Mouse (Mus musculus): Measurements from ENCODE around the gene Fam187a. TPM values are rescaled to one million over a fixed set of nuclear protein-coding genes. Genes with fewer than 3 reads are reported as not detected.

Fam187a gene
- polyA plus RNA-seq, 1 experiment: not detected

GRCm38 (mm10) chr11:102924557-102925350 is 39.8 kb downstream of the Fam187a start, which contains the start of gene Kif18b:
Kif18b (minus strand) TSS chr11:102925124.
- TF ChIP-seq GATA1 (IDR thresholded peaks at IDR 0.05; ENCODE audit: low read length): no peak

- TF ChIP-seq GATA1 (IDR thresholded peaks at IDR 0.05; ENCODE audit: low read length): no peak
Observed at GRCm38 (mm10) chr11:102925351-102925717, 40.4 kb downstream of the Fam187a start.

- no peak for TF ChIP-seq GATA1 (IDR thresholded peaks at IDR 0.05; ENCODE audit: low read length)
Observed at GRCm38 (mm10) chr11:102930672-102931071, 45.7 kb downstream of the Fam187a start.

- TF ChIP-seq GATA1 (IDR thresholded peaks at IDR 0.05; ENCODE audit: low read length): no peak
Observed at GRCm38 (mm10) chr11:102936272-102936671, 51.3 kb downstream of the Fam187a start.

Other genes starting within 250 kb of the Fam187a start
- gene Meioc, start 221.5 kb upstream of the Fam187a start, polyA plus RNA-seq (2012): not detected in 2 replicates
- gene Ccdc43, start 187.4 kb upstream of the Fam187a start, polyA plus RNA-seq (2012): 8.3 and 11.0 TPM in 2 replicates
- gene Adam11, start 123.7 kb upstream of the Fam187a start, polyA plus RNA-seq (2012): not detected in 2 replicates
- not detected in 2 replicates for gene Gjc1, start 65.5 kb upstream of the Fam187a start, polyA plus RNA-seq (2012)
- not detected in 2 replicates for gene Higd1b, start 49.3 kb upstream of the Fam187a start, polyA plus RNA-seq (2012)
- gene Eftud2, start 4.2 kb upstream of the Fam187a start, polyA plus RNA-seq (2012): 364 and 388 TPM in 2 replicates
- gene Ccdc103, start 4.0 kb upstream of the Fam187a start, polyA plus RNA-seq (2012): 0.13 and 0.24 TPM in 2 replicates
- gene Gfap, start 15.7 kb downstream of the Fam187a start, polyA plus RNA-seq (2012): 0.02 TPM in 1 of 2 replicates, not detected in the other
- gene Kif18b, start 40.0 kb downstream of the Fam187a start, polyA plus RNA-seq (2012): 32.8 and 39.4 TPM in 2 replicates
- not detected in 2 replicates for gene C1ql1, start 61.5 kb downstream of the Fam187a start, polyA plus RNA-seq (2012)
- gene Nmt1, start 143.0 kb downstream of the Fam187a start, polyA plus RNA-seq (2012): 5.0 and 13.0 TPM in 2 replicates
- 136 and 225 TPM in 2 replicates for gene Dcakd, start 143.2 kb downstream of the Fam187a start, polyA plus RNA-seq (2012)
- gene Plcd3, start 216.5 kb downstream of the Fam187a start, polyA plus RNA-seq (2012): 0.03 TPM in 1 of 2 replicates, not detected in the other
- 27.3 and 31.9 TPM in 2 replicates for gene Acbd4, start 216.5 kb downstream of the Fam187a start, polyA plus RNA-seq (2012)
- 40.7 and 42.1 TPM in 2 replicates for gene Hexim1, start 231.1 kb downstream of the Fam187a start, polyA plus RNA-seq (2012)
- gene Hexim2, start 247.3 kb downstream of the Fam187a start, polyA plus RNA-seq (2012): 9.8 and 12.5 TPM in 2 replicates

All from G1E-ER4 (cell line).